Mouse (Mus musculus) intestine, postnatal 0 days (tissue): ENCODE data around the gene Opa3. TPM values are rescaled to one million over a fixed set of nuclear protein-coding genes. Genes with fewer than 3 reads are reported as not detected.

Source experiments
- ATAC-seq: fragments of 200-750 bp; cut with Nextera tagmentation; 2 replicates; pipeline ENCODE4 v1.8.0; 2017; ENCODE audit warnings: mild to moderate bottlenecking, moderate TSS enrichment, moderate library complexity
- H3K27ac ChIP-seq: fragments of 300-500 bp; sonication (generic); 2 replicates; pipeline ENCODE4 v1.5.1; 2014; ENCODE audit warnings: mild to moderate bottlenecking, low read depth, low read length, moderate library complexity
- H3K27me3 ChIP-seq: fragments of 300-500 bp; sonication (generic); replicated peaks from 2 replicates; pipeline ENCODE4 v1.6.1; 2014; ENCODE audit warnings: low read length, mixed read lengths; ENCODE audit not compliant: control insufficient read depth, insufficient read depth
- H3K36me3 ChIP-seq: fragments of 300-500 bp; sonication (generic); 2 replicates; pipeline ENCODE4 v1.6.1; 2014; ENCODE audit warnings: mild to moderate bottlenecking, moderate library complexity; ENCODE audit not compliant: control insufficient read depth, insufficient read depth
- H3K4me1 ChIP-seq: fragments of 300-500 bp; sonication (generic); replicated peaks from 2 replicates; pipeline ENCODE4 v1.6.1; 2014; ENCODE audit warnings: antibody characterized with exemption, low read length, mixed read lengths; ENCODE audit not compliant: control insufficient read depth, insufficient read depth
- H3K4me2 ChIP-seq: fragments of 300-500 bp; sonication (generic); replicated peaks from 2 replicates; pipeline ENCODE4 v1.6.1; 2014; ENCODE audit warnings: low read depth, mild to moderate bottlenecking, moderate library complexity
- H3K4me3 ChIP-seq: fragments of 300-500 bp; sonication (generic); 2 replicates; pipeline ENCODE4 v1.5.1; 2014; ENCODE audit warnings: low read depth, low read length
- H3K9ac ChIP-seq: fragments of 300-500 bp; sonication (generic); 2 replicates; pipeline ENCODE4 v1.6.1; 2014; ENCODE audit warnings: mild to moderate bottlenecking, low read depth, low read length
- H3K9me3 ChIP-seq: fragments of 300-500 bp; sonication (generic); 2 replicates; pipeline ENCODE4 v1.6.1; 2016; ENCODE audit warnings: mixed run types; ENCODE audit not compliant: control insufficient read depth
- CTCF ChIP-seq: sonication (generic); IDR thresholded peaks from 2 replicates; pipeline ENCODE4 v1.5.1; 2016; ENCODE audit warnings: low read depth, mild to moderate bottlenecking, control low read depth, antibody characterized with exemption, moderate library complexity
- WGBS: fragments of 180-500 bp; shearing (Covaris S2); extraction: QIAGEN DNeasy Blood & Tissue Kit; methylation state at CpG from one replicate; pipeline ENCODE4 v1.1.7; 2014; 5-methylcytosine and 5-hydroxymethylcytosine counted together
- polyA plus RNA-seq: library from polyadenylated mRNA; unstranded; fragments of >200 nt; fragmentation: Nextera tagmentation; extraction: Ambion mirVana; gene quantifications from 2 replicates; pipeline ENCODE4 v1.2.1, GENCODE M21; 2015

The Opa3 gene
- polyA plus RNA-seq, 1 experiment from 2014 or later = 27.5 TPM

DNA sequence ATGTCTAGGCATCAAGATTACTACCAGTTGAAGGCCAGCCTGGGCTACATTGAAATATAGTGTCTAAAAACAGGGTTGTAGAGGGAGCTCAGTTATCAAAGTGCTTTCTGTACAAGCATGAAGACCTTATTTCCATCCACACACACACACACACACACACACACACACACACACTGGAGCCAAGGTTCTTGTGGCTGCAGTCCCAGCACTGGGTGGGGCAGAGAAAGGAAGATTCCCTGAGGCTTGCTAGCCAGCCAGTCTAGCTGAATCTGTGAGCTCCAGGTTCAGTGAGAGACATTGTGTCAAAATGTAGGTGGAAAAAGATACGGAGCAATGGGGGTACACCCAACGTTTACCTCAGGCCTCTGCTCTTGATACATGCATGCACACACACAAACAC is 43.9 kb upstream of the Opa3 start:
- no peak for ATAC-seq
- Histone ChIP-seq H3K4me2 (no peak overlapping the region), H3K9ac (no peak overlapping the region), H3K27ac (no peak overlapping the region), H3K9me3 (no peaks in the 10 kb centered on the region), H3K4me1 (0 out of 2 replicates have a peak, but pooled peaks cover 4% of the 10 kb centered on the region), H3K36me3 (peaks cover 5% of the 10 kb centered on the region; the same call in 1 of the 2 replicates), H3K4me3 (no peak overlapping the region), H3K27me3 (peaks cover 9% of the 10 kb centered on the region)
- TF ChIP-seq CTCF = no peak
- WGBS = 83% methylated on average over 2 of the region's 2 CpGs

GRCm38 (mm10) chr7:19184758-19185157 is 43.4 kb upstream of the Opa3 start:
- Histone ChIP-seq H3K9me3 (no peaks in the 10 kb centered on the region), H3K4me3 (no peak overlapping the region), H3K4me2 (no peak overlapping the region), H3K9ac (no peak overlapping the region), H3K27ac (no peak overlapping the region), H3K27me3 (peaks cover 4% of the 10 kb centered on the region; the same call in 1 of the 2 replicates), H3K4me1 (0 out of 2 replicates have a peak, but pooled peaks cover 4% of the 10 kb centered on the region), H3K36me3 (peaks cover 5% of the 10 kb centered on the region; the same call in 1 of the 2 replicates)
- TF ChIP-seq CTCF = no peak
- ATAC-seq = peak; percentile 15; the same call in 1 of the 2 replicates
- 69% methylated on average over 6 of the region's 6 CpGs for WGBS

DNA sequence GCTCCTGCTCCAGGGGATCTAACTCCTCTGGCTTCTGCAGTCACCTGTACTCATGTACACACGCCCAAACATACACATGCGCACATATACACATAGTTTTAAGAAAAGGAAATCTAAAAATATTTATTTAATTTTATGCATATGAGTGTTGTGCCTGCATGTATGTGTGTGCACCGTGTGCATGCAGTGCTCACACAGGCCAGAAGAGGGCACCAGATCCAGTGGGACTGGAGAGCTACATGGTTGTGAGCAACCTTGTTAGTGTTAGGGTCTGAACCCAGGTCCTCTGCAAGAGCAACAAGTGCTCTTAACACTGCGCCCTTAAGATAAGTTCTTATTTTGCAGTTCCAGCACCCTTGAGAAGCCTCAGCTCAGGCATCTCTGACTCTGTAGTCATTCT is 33.5 kb upstream of the Opa3 start:
- peaks cover 14% of the 10 kb centered on the region; the same call in 1 of the 2 replicates for H3K36me3 ChIP-seq

DNA sequence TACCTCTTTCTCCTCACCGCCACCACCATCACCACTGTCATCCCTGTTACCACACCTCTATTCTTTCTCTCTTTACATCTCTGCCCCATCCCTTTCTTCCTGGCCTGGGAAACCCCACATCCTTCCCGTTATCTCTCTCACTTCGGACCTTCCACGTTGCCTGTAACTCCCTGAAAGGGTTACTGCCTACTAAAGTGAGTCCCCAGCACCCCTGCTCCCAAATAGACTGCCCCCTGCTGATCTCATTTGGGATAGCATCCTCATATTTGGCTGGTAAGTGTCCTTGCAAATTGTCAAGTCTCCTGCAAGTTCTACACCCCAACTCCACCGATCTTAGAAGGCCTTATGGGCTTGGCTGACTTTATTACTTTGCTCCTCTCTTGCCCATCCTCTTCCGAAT is 31.5 kb upstream of the Opa3 start:
- peak; percentile 72 for TF ChIP-seq CTCF
- H3K4me3 ChIP-seq = no peak overlapping the region
- H3K36me3 ChIP-seq = peaks cover 14% of the 10 kb centered on the region; the same call in 1 of the 2 replicates
- WGBS = 61% methylated on average over 6 of the region's 6 CpGs
- H3K27me3 ChIP-seq = no peaks in the 10 kb centered on the region
- H3K9me3 ChIP-seq = no peaks in the 10 kb centered on the region
- H3K4me1 ChIP-seq = no peaks in the 10 kb centered on the region
- no peak overlapping the region for H3K9ac ChIP-seq
- no peak for ATAC-seq
- H3K27ac ChIP-seq = no peak overlapping the region
- H3K4me2 ChIP-seq = no peak overlapping the region

More for the DNA sequence above, 33.5 kb upstream of the Opa3 start:
- H3K4me2 ChIP-seq = no peak overlapping the region
- H3K9me3 ChIP-seq = no peaks in the 10 kb centered on the region
- ATAC-seq = no peak
- H3K4me3 ChIP-seq = no peak overlapping the region
- peak; percentile 46 for TF ChIP-seq CTCF
- H3K9ac ChIP-seq = no peak overlapping the region
- H3K4me1 ChIP-seq = no peaks in the 10 kb centered on the region
- H3K27ac ChIP-seq = no peak overlapping the region
- no peaks in the 10 kb centered on the region for H3K27me3 ChIP-seq
- WGBS = 96% methylated on average over 4 of the region's 4 CpGs

- H3K27me3 ChIP-seq = no peaks in the 10 kb centered on the region
- 42% methylated on average over 2 of the region's 2 CpGs for WGBS
- H3K4me2 ChIP-seq = no peak overlapping the region
- H3K9me3 ChIP-seq = no peaks in the 10 kb centered on the region
- no peak overlapping the region for H3K4me3 ChIP-seq
- H3K36me3 ChIP-seq = peaks cover 7% of the 10 kb centered on the region; the same call in 1 of the 2 replicates
- no peak overlapping the region for H3K27ac ChIP-seq
- H3K9ac ChIP-seq = no peak overlapping the region
- no peaks in the 10 kb centered on the region for H3K4me1 ChIP-seq
- no peak for ATAC-seq
- peak; percentile 74 for TF ChIP-seq CTCF
Observed at GRCm38 (mm10) chr7:19197985-19198384, 30.1 kb upstream of the Opa3 start.

GRCm38 (mm10) chr7:19201660-19202059 is 26.5 kb upstream of the Opa3 start:
- H3K4me1 ChIP-seq = no peaks in the 10 kb centered on the region
- H3K9me3 ChIP-seq = no peaks in the 10 kb centered on the region
- H3K4me3 ChIP-seq = no peak overlapping the region
- no peak overlapping the region for H3K4me2 ChIP-seq
- no peaks in the 10 kb centered on the region for H3K27me3 ChIP-seq
- no peak overlapping the region for H3K9ac ChIP-seq
- peaks cover 18% of the 10 kb centered on the region for H3K36me3 ChIP-seq
- ATAC-seq = peak; percentile 23; the same call in 1 of the 2 replicates
- WGBS = 78% methylated on average over 14 of the region's 15 CpGs
- H3K27ac ChIP-seq = no peak overlapping the region
- TF ChIP-seq CTCF = no peak
